Mouse (Mus musculus) neural tube, embryonic 12.5 days (tissue): ENCODE measurements around the gene 1700023F06Rik. TPM values are rescaled to one million over a fixed set of nuclear protein-coding genes. Genes with fewer than 3 reads are reported as not detected.
"Not testable (repeated sequence)": the region's sequence is repeated elsewhere in the genome, so short reads cannot be mapped to it uniquely, and the experiment has no call there.

Experiments used
- ATAC-seq: fragments of 200-750 bp; cut with Nextera tagmentation; 2 replicates; pipeline ENCODE4 v1.8.0; 2017; ENCODE audit warnings: low read depth, mild to moderate bottlenecking, moderate TSS enrichment, moderate library complexity; ENCODE audit not compliant: low FRiP score
- H3K27ac ChIP-seq: fragments of 300-500 bp; sonication (generic); 2 replicates; pipeline ENCODE4 v1.5.1; 2016
- H3K27me3 ChIP-seq: fragments of 300-500 bp; sonication (generic); replicated peaks from 2 replicates; pipeline ENCODE4 v1.6.1; 2016; ENCODE audit warnings: mild to moderate bottlenecking
- H3K36me3 ChIP-seq: fragments of 300-500 bp; sonication (generic); 2 replicates; pipeline ENCODE4 v1.6.1; 2016; ENCODE audit warnings: mild to moderate bottlenecking
- H3K4me1 ChIP-seq: fragments of 300-500 bp; sonication (generic); 2 replicates; pipeline ENCODE4 v1.6.1; 2016
- H3K4me2 ChIP-seq: fragments of 300-500 bp; sonication (generic); replicated peaks from 2 replicates; pipeline ENCODE4 v1.6.1; 2016; ENCODE audit warnings: mild to moderate bottlenecking
- H3K4me3 ChIP-seq: fragments of 300-500 bp; sonication (generic); 2 replicates; pipeline ENCODE4 v1.5.1; 2016
- H3K9ac ChIP-seq: fragments of 300-500 bp; sonication (generic); 2 replicates; pipeline ENCODE4 v1.6.1; 2016; ENCODE audit warnings: mild to moderate bottlenecking
- H3K9me3 ChIP-seq: fragments of 300-500 bp; sonication (generic); 2 replicates; pipeline ENCODE4 v1.6.1; 2016; ENCODE audit warnings: mild to moderate bottlenecking
- WGBS: fragments of 180-500 bp; shearing (Covaris S2); methylation state at CpG from one replicate; pipeline ENCODE4 v1.1.7; 2016; 5-methylcytosine and 5-hydroxymethylcytosine counted together
- polyA plus RNA-seq: library from polyadenylated mRNA; unstranded; fragments of >200 nt; fragmentation: Nextera tagmentation; extraction: Ambion mirVana; gene quantifications from 2 replicates; pipeline ENCODE4 v1.2.1, GENCODE M21; 2016

The 1700023F06Rik gene
- polyA plus RNA-seq, 1 experiment from 2014 or later: 0.39 TPM

DNA sequence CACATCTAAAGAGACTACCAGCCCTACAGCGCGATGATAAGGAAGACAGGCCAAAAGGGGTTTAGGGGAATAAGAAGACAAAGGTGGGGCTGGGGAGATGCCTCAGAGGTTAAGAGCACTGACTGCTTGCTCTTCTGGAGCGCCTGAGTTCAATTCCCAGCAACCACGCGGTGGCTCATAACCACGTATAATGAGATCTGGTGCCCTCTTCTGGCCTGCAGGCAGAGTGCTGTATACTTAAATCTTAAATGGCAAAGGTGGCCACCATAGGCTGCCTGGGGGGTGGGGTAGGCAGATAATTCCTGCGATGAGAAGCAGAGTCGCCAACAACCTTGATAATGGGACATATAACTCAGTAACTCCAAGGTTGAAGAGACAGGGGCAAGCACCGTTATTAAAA is 29.4 kb upstream of the 1700023F06Rik start:
- Histone ChIP-seq H3K9ac (no peak overlapping the region), H3K4me1 (no peaks in the 10 kb centered on the region), H3K36me3 (peaks cover 42% of the 10 kb centered on the region), H3K4me2 (no peak overlapping the region), H3K4me3 (no peak overlapping the region), H3K27ac (no peak overlapping the region), H3K27me3 (no peaks in the 10 kb centered on the region), H3K9me3 (no peaks in the 10 kb centered on the region)
- no peak for ATAC-seq
- 75% methylated on average over 9 of the region's 9 CpGs for WGBS

DNA sequence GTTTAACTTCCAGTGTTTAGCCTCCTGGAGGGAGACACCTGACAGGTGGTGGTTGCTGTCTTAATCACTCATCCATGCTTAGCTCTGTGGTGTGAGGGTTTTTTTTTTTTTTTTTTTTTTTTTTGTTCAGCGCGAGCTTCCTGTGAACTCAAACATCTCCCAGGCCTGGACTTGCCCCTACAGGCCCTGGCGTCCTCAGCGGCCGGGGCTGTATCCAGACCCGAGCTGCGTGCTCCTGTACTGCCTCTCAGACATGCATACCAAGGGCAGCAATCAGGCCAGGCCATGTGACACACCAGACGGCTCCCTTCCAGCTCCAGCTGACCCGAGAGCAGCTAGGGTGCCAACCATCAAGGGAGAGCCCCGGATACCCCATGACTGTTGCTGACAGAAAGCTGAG is 28.5 kb upstream of the 1700023F06Rik start:
- no peak for ATAC-seq
- Histone ChIP-seq H3K9me3 (no peaks in the 10 kb centered on the region), H3K9ac (no peak overlapping the region), H3K27me3 (no peaks in the 10 kb centered on the region), H3K4me1 (no peaks in the 10 kb centered on the region), H3K36me3 (peaks cover 42% of the 10 kb centered on the region), H3K4me2 (no peak overlapping the region), H3K27ac (no peak overlapping the region), H3K4me3 (no peak overlapping the region)
- 81% methylated on average over 10 of the region's 10 CpGs for WGBS

DNA sequence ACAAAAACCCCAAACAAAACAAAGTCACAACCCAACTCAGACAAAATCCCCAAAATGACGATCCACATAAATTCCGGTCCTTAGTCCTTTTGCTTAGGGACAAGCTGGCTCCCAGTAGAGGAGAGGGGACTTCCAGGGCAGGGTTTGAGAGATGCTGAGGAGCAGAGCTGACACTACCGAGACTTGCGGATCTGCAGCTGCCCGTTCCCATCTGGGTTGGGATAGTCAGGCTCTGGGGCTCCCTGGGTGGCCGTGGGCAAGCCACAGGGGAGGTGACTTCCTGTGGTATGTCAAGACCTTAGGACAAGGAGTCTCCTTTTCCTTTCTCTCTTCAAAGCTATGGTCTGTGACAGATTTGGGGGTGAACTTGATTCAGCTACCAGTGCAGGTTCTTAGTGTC is 28.1 kb upstream of the 1700023F06Rik start:
- peaks cover 42% of the 10 kb centered on the region for H3K36me3 ChIP-seq
- H3K4me3 ChIP-seq: no peak overlapping the region
- 95% methylated on average over 6 of the region's 6 CpGs for WGBS
- ATAC-seq: no peak
- no peaks in the 10 kb centered on the region for H3K4me1 ChIP-seq
- H3K9me3 ChIP-seq: no peaks in the 10 kb centered on the region
- no peak overlapping the region for H3K9ac ChIP-seq
- no peak overlapping the region for H3K27ac ChIP-seq
- H3K27me3 ChIP-seq: no peaks in the 10 kb centered on the region
- H3K4me2 ChIP-seq: no peak overlapping the region

DNA sequence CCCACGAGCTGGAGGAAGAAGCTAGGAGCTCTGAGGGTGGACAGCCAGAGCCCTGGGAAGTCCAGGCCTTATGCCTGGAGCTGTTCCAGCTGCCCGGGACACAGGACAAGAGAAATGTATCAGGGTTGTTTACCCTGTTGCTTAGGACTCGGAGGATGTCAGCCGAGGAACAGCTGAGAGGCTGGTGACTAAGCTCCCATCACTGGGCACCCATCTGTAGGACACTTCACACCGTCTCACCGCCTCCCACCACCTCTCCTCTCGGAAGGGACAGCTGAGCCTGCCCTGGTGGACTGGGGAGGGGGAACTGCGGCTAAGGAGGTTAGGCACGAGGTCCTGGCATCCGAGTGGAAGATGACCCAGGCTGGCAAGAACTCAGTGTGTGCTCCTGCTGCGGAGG is 27.3 kb upstream of the 1700023F06Rik start:
- Histone ChIP-seq H3K36me3 (peaks cover 46% of the 10 kb centered on the region), H3K9ac (no peak overlapping the region), H3K27ac (no peak overlapping the region), H3K4me1 (no peaks in the 10 kb centered on the region), H3K4me2 (no peak overlapping the region), H3K4me3 (no peak overlapping the region), H3K9me3 (no peaks in the 10 kb centered on the region), H3K27me3 (no peaks in the 10 kb centered on the region)
- 70% methylated on average over 11 of the region's 11 CpGs for WGBS
- ATAC-seq: no peak

DNA sequence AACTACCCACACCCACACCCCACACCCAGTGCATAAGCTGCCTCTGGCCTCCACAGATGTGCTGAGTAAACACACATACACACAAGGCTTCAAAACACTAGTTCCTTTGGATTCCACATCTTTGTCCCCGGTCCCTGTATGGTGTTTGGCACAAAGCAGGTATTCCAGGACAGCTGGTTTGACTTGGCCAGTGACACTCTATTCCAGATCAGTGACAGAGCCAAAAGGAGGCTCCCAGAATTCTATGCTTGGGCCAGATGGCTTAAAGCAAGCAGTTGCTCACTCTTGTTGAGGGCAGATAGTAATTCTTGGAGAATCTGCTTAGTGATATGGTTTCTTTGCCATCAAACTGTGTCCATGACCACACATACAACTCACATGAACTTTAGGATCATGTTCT is 26.1 kb upstream of the 1700023F06Rik start:
- ATAC-seq: no peak
- Histone ChIP-seq H3K27ac (no peak overlapping the region), H3K9ac (no peak overlapping the region), H3K4me3 (no peak overlapping the region), H3K27me3 (no peaks in the 10 kb centered on the region), H3K36me3 (peaks cover 47% of the 10 kb centered on the region), H3K4me1 (no peaks in the 10 kb centered on the region), H3K9me3 (no peaks in the 10 kb centered on the region), H3K4me2 (no peak overlapping the region)
- WGBS: 83% methylated on average over 1 of the region's 1 CpGs

DNA sequence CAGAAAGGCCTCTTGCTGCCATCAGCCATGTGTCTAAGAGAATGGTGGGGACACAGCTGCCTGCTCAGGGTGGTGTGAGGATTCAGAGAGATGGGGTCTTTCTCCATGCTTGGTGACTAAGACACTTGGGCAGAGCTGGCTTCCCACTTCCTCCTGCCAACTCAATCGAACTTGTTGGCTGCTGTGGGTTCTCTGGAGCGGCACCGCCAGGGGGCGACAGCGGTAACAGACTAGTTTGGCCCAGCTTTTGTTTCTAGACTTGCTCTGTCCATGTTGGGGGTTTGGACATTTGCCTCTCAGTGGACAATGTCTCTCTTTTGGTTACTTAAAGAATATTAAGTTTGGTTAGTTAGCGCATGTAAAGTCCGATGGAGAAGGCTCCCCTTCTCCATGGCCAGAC is 24.6 kb upstream of the 1700023F06Rik start:
- Histone ChIP-seq H3K9me3 (no peaks in the 10 kb centered on the region), H3K4me3 (no peak overlapping the region), H3K4me1 (no peaks in the 10 kb centered on the region), H3K36me3 (peaks cover 38% of the 10 kb centered on the region), H3K27me3 (no peaks in the 10 kb centered on the region), H3K27ac (no peak overlapping the region), H3K9ac (no peak overlapping the region), H3K4me2 (no peak overlapping the region)
- WGBS: 29% methylated on average over 7 of the region's 7 CpGs
- ATAC-seq: no peak

DNA sequence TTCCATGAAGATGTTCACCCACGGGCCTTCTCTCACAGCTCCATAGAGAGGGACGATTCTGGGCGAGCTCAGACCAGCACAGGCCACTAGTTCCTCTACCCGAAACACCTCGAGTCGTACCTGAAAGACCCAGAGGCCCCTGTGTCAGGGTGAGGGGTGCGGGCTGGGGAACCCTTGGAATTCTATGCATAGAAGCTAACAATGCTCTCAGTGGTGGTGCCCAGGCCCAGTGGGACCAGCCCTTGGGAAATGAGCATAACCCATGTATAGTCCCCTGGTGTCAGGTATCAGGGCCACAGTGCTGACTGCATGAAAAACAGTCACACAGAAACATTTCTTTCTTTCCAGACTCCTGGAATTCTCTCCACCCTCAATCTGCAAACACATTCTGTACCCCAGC is 23.0 kb upstream of the 1700023F06Rik start:
- Histone ChIP-seq H3K9ac (no peak overlapping the region), H3K4me2 (no peak overlapping the region), H3K4me1 (no peaks in the 10 kb centered on the region), H3K27me3 (no peaks in the 10 kb centered on the region), H3K36me3 (peaks cover 40% of the 10 kb centered on the region), H3K27ac (no peak overlapping the region), H3K9me3 (no peaks in the 10 kb centered on the region), H3K4me3 (no peak overlapping the region)
- WGBS: 94% methylated on average over 7 of the region's 7 CpGs
- no peak for ATAC-seq

DNA sequence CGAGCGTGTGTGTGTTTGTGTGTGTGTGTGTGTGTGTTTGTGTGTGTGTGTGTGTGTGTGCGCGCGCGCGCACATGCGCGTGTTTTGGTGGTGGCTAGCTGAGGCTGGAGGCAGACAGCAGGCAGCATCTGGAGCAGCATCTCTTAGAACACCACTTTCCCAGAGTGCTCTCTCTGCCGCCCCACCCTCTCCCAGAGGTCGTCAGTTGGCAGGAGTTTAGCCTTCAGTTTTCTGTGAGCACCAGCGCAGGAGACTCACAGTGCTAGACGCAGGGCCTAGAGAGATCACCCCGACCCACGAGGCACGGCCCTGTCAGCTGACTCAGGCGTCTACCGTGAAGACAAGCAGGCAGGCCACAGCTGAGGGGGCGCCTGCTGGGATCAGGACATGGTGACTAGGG is 22.3 kb upstream of the 1700023F06Rik start:
- WGBS: 92% methylated on average over 19 of the region's 19 CpGs
- H3K4me1 ChIP-seq: no peaks in the 10 kb centered on the region
- H3K36me3 ChIP-seq: peaks cover 45% of the 10 kb centered on the region
- H3K27ac ChIP-seq: no peak overlapping the region
- ATAC-seq: no peak
- no peak overlapping the region for H3K4me2 ChIP-seq
- no peaks in the 10 kb centered on the region for H3K27me3 ChIP-seq
- H3K4me3 ChIP-seq: no peak overlapping the region
- H3K9me3 ChIP-seq: no peaks in the 10 kb centered on the region
- H3K9ac ChIP-seq: no peak overlapping the region

DNA sequence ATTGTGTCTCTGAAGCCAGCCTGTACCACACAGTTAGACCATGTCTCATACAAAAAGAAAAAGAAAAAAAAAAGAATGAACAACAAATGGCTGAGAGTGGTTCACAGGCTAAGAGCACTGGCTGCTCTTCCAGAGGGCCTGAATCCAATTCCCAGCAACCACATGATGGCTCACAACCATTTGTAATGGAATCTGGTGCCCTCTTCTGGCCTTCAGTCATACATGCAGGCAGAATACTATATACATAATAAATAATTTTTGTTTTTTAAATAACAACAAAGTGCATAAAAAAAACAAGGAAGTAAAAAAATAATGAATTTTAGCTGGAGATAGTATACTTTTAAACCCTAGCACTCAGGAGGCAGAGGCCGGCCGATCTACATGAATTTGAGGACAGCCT is 21.2 kb upstream of the 1700023F06Rik start:
- H3K27ac ChIP-seq: no peak overlapping the region
- 94% methylated on average over 2 of the region's 2 CpGs for WGBS
- H3K4me1 ChIP-seq: no peaks in the 10 kb centered on the region
- H3K4me3 ChIP-seq: no peak overlapping the region
- ATAC-seq: no peak
- H3K36me3 ChIP-seq: peaks cover 55% of the 10 kb centered on the region
- no peaks in the 10 kb centered on the region for H3K27me3 ChIP-seq
- H3K9me3 ChIP-seq: no peaks in the 10 kb centered on the region
- no peak overlapping the region for H3K4me2 ChIP-seq
- H3K9ac ChIP-seq: no peak overlapping the region

DNA sequence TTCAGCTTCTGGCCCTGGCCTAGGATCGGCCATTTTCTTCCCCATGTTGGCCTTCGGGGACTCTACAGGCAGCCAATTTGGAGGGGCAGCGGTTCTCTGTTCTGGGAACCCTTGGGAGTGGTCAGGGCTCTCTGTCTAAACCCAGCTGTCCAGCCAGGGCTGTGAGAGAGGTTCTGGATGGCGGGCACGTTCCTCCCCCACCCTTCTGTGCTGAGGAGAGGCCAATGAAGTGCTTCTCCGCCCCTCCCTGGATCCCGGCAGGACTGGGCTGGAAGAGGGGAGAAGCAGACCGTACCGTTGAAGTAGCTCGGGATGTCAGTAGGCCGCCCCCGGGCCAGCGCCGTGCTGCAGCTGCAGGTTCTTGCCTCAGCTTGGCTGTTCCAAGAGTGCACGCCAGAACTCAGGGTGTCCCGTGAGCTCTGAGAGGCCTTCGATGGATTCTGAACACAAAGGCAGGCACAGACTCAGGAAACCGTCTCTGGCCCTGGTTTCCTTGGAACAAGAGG is 15.6 kb upstream of the 1700023F06Rik start:
- no peak overlapping the region for H3K27ac ChIP-seq
- no peak overlapping the region for H3K4me2 ChIP-seq
- no peaks in the 10 kb centered on the region for H3K9me3 ChIP-seq
- no peak overlapping the region for H3K9ac ChIP-seq
- WGBS: 67% methylated on average over 18 of the region's 18 CpGs
- H3K27me3 ChIP-seq: no peaks in the 10 kb centered on the region
- ATAC-seq: no peak
- no peaks in the 10 kb centered on the region for H3K4me1 ChIP-seq
- H3K36me3 ChIP-seq: peaks cover 67% of the 10 kb centered on the region
- no peak overlapping the region for H3K4me3 ChIP-seq

DNA sequence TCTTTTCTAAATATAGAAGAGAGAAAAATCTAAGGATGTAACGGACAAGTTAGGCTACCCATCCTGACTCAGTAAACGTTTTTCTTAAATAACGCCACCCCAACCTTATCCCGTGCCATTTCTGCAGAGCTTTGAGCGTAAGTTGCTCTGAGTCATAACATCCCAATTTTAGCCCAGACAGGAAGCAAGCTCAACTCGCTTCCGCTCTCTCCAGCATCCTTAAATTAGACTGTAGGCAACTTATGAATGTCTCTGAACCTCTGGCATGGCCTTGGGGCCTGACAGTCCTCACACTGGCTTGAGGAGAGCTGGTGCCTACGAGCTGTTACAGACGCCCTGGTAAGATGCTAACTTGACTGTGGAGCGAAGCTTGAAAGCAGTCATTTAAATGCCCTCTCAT is 15.1 kb upstream of the 1700023F06Rik start:
- Histone ChIP-seq H3K4me3 (no peak overlapping the region), H3K9ac (no peak overlapping the region), H3K4me2 (no peak overlapping the region), H3K27ac (no peak overlapping the region), H3K4me1 (peaks cover 3% of the 10 kb centered on the region), H3K27me3 (no peaks in the 10 kb centered on the region), H3K9me3 (no peaks in the 10 kb centered on the region), H3K36me3 (peaks cover 65% of the 10 kb centered on the region)
- no peak for ATAC-seq
- WGBS: 91% methylated on average over 10 of the region's 10 CpGs

DNA sequence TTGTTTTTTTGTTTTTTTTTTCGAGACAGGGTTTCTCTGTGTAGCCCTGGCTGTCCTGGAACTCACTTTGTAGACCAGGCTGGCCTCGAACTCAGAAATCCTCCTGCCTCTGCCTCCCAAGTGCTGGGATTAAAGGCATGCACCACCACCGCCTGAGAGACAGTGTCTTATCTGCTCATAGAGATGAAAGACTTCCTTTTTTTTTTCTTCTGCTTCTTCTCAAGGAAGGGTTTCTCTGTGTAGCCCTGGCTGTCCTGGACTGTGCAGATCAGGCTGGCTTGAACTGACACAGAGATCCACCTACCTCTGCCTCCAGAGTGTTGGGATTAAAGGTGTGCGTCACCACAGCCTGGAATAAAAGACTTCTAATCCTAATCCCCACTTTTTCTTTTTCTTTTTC is 14.4 kb upstream of the 1700023F06Rik start:
- not testable (repeated sequence) for H3K27ac ChIP-seq, ATAC-seq, H3K4me3 ChIP-seq, H3K9ac ChIP-seq, H3K4me2 ChIP-seq, H3K9me3 ChIP-seq, H3K4me1 ChIP-seq, H3K27me3 ChIP-seq
- peaks cover 63% of the 10 kb centered on the region for H3K36me3 ChIP-seq
- 90% methylated on average over 4 of the region's 4 CpGs for WGBS

DNA sequence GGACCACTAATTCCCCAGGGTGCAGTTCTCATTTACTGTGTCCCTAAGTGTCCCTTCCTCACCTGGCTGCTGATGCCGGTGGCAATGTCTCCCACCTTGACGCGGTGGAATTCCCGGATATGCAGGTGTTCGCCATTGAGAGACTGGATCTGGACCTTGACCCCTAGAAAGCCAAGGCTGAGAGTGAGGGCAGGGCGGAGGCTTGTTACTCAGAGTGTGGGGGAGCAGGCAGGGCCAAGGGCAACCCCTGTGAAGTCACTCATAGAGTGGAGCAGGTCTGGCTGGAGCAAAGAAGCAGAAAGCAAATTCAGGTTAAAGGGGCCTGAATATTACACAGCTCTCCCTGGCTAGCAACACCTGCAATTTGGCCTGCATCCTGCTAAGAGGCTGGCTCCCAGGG is 13.1 kb upstream of the 1700023F06Rik start:
- H3K27ac ChIP-seq: no peak overlapping the region
- H3K4me2 ChIP-seq: no peak overlapping the region
- no peak for ATAC-seq
- peaks cover 7% of the 10 kb centered on the region for H3K27me3 ChIP-seq
- no peaks in the 10 kb centered on the region for H3K9me3 ChIP-seq
- H3K36me3 ChIP-seq: peaks cover 50% of the 10 kb centered on the region
- no peak overlapping the region for H3K9ac ChIP-seq
- 91% methylated on average over 6 of the region's 6 CpGs for whole genome bisulfite sequencing
- peaks cover 10% of the 10 kb centered on the region for H3K4me1 ChIP-seq
- H3K4me3 ChIP-seq: no peak overlapping the region
